Mouse (Mus musculus) A20 (cell line): ENCODE results near the gene Triobp.

Experiments
- DNase-seq: peaks from one replicate; pipeline ENCODE4 v3.0.0-alpha.2; 2011; ENCODE audit warnings: low read depth, low spot score

Gene Triobp

DNA sequence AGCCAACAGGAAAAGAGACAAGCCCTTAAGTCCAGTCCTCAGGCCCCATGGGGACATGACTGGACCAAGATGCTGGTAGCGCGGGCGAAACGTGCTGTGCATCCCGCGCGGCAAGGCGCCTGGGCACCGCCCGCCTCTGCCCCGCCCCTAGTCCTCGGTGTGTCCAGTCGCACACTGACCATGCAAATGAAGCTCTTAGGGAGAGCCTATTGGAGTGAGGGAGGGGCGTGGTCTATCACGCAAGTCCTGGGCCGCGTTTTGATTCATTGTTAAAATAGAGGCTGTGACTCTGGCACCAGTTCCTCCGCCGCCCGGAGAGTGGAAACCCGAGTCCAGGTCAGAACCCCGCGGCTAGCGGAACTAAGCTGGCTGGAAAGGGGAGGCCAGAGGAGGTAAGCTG lies at the start of gene Triobp:
Triobp (plus strand) TSS at position 68 of the 400 bp plus-strand sequence.
- DNase-seq, result peak; percentile 88

DNA sequence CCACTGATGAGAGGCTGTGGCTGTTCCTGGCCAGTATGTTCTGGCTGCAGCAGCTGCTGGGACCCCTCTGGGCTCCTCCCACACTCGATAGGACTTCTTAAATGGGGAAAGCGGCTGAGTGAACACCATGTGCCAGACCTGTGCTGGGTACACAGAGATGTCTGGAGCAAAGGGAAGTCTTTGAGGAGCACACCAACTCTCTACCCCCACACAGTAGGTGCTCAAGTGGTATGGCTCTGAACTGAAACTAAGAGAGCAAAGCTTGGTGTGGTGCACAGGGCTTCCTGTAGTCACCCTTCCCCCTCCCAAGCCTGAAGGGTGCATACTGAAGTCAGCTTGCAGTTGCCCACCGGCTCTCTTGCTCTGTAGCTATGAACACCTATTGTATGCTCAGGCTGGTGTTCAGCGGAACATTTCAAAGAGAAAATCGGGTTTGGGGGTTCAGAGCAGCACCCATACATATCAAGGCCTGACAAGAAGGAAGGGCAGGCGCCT lies 49.0 kb upstream of the Triobp start:
- peak; percentile 61 for DNase-seq

- DNase-seq, result no peak
These were observed 48.1 kb upstream of the Triobp start, which contains the start of gene Gm49510 for GRCm38 (mm10) chr15:78899409-78899739. TSS of gene Gm49510 (plus strand) at chr15:78899667.

DNA sequence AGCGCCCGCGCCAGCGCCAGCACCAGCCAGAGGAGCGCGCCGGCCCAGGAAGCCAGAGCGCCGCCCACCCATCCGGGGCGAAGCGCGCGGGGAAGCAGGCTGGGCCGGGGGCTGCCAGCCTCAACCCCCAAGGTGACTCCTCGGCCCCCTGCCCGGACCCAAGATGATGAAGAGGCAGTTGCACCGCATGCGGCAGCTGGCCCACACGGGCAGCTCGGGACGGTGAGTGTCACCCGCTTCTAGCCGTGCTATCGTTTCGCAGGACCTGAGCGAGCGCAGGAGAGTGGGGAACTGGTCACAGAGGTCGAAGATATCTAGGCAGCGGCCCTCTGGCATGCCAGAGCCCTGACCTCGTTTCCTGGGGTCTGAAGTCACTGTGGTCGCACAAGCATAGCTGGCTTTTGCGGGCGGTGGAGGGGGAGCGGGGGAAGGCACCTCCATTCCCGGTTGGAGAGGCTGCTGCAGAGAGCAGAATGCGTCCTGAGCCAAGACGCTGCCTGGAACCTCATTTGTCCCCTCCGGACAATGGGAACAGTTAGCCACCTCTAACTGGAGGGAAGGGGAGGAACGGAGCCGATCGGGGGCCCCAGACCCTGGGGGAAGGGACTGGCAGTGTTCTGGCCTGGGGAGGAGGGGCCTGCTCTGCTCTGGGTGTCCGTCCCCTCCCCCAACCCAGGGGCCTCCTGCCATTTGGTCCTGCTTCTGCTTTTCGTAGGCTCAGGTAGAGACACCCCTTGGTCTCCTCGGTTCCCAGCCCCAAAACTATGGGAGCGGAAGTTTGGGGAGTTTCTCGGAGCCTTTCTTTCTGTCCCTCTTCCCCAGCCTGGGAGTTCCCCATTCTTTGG lies 47.6 kb upstream of the Triobp start, which contains the start of gene Sh3bp1:
Sh3bp1 (plus strand) TSS at position 29 of the 845 bp plus-strand sequence.
- peak; percentile 86 for DNase-seq

GRCm38 (mm10) chr15:78900585-78901421 lies 46.7 kb upstream of the Triobp start:
- no peak for DNase-seq

GRCm38 (mm10) chr15:78901422-78901789 lies 46.1 kb upstream of the Triobp start:
- DNase-seq, result no peak

GRCm38 (mm10) chr15:78903243-78903642 lies 44.3 kb upstream of the Triobp start:
- DNase-seq, result peak; percentile 86

DNA sequence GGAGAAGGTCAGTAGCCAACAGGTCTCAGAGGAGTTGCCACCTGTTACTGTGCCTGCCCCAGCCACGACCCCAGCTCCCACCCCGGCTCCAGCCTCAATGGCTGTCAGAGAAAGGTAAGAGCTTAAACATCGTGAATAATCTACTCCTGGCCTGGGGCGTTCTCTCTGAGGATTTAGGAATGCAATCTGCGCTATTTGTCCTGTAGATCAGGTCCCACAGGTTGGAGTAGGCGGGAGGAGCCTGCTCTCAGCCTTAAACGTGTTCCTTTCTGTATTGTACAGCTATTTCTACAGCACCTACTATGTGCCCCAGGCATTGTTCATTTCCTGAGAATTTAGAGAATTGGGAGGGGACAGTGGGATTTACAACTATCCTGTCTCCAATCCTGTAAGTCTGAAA lies 39.1 kb upstream of the Triobp start:
- DNase-seq, result no peak

DNA sequence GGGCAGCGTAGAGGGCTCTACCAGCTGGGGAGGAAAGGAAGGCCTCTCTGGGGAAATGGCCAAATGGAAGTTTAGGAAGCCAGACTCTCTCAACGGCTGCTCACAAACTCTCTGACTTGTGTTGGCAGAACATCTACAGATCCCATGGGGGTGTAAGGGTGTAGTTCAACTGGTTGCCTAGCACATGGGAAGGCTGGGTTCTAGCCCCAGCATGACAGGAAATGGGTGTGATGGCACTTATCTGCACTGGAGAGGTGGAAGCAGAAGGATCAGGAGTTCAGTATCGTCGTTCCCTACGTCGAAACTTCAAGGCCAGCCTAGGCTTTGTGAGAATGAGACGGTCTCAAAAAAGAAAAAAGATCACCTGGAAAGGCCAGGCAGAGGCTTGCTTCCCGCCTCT lies 38.5 kb upstream of the Triobp start:
- no peak for DNase-seq

DNA sequence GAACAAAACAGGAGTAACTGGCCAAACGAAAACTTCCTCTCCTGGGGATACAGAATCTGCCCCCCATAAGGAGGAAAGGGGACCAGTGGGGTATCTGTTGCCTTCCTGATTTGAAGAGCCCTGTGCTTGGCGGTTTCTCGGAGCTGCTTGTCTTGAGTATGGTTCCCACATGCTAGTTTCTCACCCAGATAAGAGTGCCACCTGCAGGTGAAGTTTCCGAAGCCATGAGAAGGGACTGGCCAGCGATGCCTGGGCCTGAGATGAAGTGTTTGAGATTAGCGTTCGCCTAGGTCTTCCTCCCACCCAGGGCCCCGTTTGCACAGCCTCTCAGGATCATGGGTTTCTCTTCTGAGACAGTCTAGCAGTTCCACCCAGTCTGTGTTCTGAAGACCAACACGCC lies 35.5 kb upstream of the Triobp start:
- DNase-seq, result peak; percentile 73

- DNase-seq, result peak; percentile 99
These were observed 33.9 kb upstream of the Triobp start, which contains the start of gene Pdxp for GRCm38 (mm10) chr15:78913632-78914090. TSS of gene Pdxp (plus strand) at chr15:78913919.

- DNase-seq, result no peak
These were observed 33.3 kb upstream of the Triobp start for GRCm38 (mm10) chr15:78914091-78914822.

DNA sequence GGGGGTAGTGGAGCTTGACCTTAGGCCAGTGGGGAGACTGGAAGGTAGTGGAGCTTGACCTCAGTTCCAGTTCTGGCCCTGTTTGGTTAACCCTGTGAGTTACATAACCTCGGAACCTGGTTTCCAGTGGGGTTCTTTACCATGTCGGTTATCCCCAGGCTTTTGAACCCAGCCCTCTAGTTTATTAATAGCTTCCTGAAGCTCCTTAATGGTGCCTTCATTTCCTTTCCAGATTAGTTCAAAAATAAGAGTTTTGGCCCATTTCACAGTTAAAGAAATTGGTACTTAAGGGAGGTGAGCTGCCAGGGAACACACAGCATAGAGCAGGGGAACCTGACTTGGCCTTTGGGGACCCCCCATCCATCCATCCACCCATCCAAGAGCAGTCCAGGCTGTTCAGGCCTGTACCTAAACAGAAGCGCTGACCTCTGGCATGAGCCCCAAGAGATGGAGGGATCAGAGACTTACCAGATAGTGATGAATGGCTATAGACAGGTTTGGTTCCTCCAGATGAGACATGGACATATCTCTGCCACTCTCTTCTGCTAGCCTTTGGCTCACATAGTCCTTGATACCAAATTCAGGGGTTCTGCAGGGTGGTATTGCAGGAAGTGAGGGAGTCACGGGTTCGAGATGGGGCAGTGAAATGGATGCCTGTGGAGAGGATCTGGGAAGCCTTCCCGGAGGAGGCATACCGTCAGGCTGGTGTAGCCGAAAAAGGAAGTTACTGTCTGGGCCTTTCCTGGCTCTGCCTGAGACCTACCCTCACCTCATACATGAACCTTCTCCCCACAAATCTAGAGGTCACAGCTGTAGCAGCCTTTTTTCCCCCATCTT lies 32.5 kb upstream of the Triobp start:
- DNase-seq, result no peak

DNA sequence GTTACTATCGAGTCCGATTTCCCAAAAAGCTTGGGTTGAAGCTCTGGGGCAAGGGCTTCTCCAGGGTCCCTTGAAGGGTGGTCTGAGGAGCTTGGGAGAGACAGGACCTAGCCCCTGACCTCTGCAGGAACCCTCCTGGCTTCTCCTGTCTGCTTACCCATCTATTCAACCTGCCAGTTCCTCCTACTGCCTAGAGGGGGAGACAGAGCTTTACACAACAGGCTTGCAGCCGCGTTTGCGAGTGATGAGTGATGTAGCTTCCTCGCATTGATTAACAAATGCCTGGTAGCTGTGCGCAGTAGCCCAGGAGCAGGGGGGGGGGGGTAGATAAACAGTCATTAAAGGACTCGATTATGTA lies 31.9 kb upstream of the Triobp start:
- peak; percentile 87 for DNase-seq

DNA sequence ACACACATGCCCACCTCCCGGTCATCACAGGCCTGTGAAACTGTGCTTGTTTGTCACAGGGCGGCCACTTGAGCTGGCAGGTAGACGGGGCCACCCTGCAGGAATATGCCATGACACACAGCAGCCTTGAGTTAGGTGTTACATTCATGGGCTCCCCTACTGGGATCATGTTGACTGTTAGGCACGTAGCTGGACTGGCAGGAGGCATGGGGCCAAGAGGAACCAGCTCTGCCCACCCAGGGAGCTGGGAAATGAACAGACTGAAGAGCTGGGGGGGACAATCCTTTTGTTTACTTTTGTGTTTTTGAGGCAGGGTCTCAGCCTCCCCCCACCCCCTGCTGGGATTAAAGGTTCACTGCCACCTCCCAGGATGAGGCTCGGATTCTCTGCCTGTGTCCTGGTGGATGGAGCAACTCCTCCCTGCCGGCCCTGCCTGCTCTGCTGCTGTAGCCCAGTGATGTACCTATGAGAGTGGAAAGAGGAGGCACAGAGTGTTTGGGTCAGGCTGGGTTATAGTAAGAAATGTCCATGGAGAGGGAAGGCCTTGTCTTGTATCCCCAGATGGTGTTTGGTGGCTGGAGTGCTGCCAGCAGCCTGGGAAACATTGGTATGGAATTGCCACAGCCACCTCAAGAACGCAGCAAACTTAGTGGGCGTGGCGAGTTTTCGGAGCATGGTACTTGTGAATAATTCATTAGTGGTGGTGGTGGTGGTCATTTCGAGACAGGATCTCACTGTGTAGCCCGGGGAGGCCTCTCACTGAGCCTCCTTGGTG lies 31.3 kb upstream of the Triobp start:
- no peak for DNase-seq

DNA sequence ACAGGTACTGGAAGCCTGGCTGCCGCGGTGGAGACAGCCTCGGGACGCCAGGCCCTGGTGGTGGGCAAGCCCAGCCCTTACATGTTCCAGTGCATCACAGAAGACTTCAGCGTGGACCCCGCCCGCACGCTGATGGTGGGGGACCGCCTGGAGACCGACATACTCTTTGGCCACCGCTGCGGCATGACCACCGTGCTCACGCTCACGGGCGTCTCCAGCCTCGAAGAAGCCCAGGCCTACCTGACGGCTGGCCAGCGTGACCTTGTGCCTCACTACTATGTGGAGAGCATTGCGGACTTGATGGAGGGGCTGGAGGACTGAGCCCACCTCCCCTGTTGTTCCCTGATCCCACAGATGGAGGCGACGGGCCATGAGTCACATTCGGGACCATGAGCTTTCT lies 29.4 kb upstream of the Triobp start:
- DNase-seq, result no peak

GRCm38 (mm10) chr15:78919914-78920313 lies 27.6 kb upstream of the Triobp start:
- DNase-seq, result peak; percentile 46

GRCm38 (mm10) chr15:78922700-78923099 lies 24.8 kb upstream of the Triobp start:
- no peak for DNase-seq

- DNase-seq, result no peak
These were observed 23.9 kb upstream of the Triobp start for GRCm38 (mm10) chr15:78923585-78923984.

DNA sequence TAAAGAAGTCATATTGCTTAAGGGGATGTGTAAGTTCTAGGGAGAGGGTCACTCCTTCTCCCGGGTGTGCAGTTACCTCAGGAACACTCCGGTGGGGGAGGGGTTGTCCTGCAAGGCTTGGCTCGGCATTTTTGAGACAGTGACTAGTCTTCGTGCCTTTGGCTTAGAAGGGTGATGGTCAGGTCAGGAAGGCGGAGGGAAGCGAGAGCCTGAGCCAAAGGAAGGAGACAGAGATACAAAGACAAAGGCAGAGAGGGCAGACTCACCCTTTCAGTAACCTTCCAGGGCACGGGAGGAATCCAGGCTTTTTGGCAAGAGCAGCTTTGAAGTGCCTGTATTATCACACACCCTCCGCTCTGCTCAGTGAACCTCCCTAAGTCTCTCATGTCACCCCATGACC lies 22.4 kb upstream of the Triobp start:
- no peak for DNase-seq
